Mouse (Mus musculus) cerebellum, adult (tissue): Measurements from ENCODE around the gene Gm3055.
"Not testable (repeated sequence)": the region's sequence is repeated elsewhere in the genome, so short reads cannot be mapped to it uniquely, and the experiment has no call there.

ENCODE experiments used
- ATAC-seq: cut with Nextera tagmentation; 2 replicates; pipeline ENCODE4 v1.9.2; 2017; ENCODE audit warnings: mild to moderate bottlenecking, moderate library complexity, mixed read lengths; ENCODE audit not compliant: insufficient number of reproducible peaks, low FRiP score, low TSS enrichment

Gene Gm3055

DNA sequence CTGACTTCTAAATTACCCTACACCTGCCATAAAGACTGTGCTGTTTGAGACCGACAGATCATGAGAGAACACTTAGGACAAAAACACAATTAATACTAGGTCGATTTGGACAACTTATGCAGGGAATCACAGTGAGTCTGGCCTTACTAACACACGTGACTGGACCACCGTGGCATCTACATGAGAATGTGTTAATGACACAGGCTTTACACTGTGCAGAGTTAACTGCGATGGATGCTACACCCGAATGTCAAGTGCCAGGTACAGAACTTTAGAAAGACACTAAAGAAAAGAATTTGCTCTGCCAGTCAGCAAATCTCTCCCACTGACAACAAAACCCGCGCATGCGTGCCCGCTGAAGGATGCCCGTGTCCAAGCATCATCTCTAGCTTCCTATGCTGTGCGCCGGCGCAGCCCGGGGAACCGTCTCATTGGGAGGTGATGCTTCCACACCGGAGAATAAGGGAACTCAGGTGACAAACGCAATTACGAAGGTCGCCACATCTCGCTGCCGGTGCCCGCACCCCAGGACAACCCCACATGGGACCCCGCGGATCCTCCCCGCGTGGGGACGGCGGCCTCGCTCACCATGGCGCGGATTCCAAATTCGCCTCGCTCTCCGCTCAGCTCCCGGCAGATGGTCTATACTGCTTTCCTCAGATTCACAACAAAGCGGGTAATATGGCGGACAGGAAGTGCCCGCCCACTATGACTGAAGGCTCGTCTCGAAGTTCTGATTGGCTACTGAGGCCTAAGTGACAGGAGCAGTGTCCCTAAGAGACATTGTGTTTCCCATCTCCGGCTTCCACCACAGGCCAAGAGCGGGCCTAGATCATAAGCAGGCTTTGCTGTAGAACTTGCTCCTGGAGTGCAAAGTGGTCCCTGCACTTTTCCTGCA lies at the start of gene Gm3055:
Gene Gm3055 (minus strand): TSS at position 656 of the 898 bp plus-strand sequence.
- peak; percentile 100 for ATAC-seq

DNA sequence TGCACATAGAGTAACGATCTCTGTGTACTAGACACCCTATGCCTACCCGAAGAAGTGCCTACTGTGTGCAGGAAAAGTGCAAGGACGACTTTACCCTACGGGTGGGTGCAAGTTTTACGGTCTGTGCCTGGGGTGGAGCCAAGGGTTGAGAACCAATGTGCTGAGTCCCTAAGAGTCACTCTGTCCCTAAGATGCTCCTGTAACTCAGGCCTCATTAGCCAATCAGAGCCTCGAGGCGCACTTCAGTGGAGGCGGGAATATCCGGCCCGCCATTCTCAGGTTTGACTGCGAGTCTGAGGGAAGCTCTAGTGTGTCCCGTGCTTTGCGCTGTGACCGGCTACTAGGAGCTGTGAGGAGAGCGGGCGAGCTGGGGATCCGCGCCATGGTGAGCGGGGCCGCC lies 40.9 kb upstream of the Gm3055 start, which contains the start of gene Gm4767:
Gene Gm4767 (plus strand): TSS at position 288 of the 400 bp plus-strand sequence.
- not testable (repeated sequence) for ATAC-seq

GRCm38 (mm10) chr10:81771404-81771777 lies 430 bp upstream of the Gm3055 start:
- ATAC-seq: peak; percentile 34; the same call in 1 of the 2 replicates

DNA sequence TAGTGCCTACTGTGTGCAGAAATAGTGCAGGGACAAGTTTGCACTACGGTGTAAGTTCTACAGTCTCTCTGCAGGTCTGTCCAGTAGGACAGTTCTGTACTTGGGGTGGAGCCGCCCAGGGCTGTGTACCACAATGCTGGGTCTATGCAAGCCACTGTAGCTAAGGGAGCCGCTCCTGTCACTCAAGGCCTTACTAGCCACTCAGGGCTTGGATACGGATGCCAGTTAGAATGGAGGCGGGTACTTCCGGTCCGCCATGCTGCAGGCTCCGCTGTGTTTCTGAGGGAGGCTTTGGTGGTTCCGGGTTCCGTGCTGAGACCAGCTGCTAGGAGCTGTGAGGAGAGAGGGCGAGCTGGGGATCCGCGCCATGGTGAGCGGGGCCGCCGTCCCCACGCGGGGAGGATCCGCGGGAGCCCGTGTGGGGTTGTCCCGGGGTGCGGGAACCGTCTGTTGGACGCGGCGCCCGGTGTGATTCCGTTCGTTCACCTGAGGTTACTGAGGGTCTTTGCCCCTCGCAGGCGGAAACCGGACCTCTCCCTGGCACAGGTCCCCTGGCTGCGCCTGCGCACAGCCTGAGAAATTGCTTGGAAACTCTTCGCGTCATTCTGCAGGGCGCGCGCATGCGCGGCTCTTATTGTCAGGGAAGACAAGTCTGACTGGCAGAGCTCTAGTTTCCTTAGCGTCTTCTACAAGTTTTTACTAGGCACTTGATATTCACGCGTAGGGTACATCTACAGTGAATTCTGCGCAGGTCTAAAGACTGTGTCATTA lies 66.2 kb downstream of the Gm3055 start, which contains the start of gene Zfp433:
Gene Zfp433 (plus strand): TSS at position 295 of the 771 bp plus-strand sequence.
- ATAC-seq: peak; percentile 100
